Mouse (Mus musculus): Measurements from ENCODE around the gene Mmel1. TPM values are rescaled to one million over a fixed set of nuclear protein-coding genes. Genes with fewer than 3 reads are reported as not detected.

The Mmel1 gene
- polyA plus RNA-seq, 1 experiment from 2014 or later, result 0.22 TPM

DNA sequence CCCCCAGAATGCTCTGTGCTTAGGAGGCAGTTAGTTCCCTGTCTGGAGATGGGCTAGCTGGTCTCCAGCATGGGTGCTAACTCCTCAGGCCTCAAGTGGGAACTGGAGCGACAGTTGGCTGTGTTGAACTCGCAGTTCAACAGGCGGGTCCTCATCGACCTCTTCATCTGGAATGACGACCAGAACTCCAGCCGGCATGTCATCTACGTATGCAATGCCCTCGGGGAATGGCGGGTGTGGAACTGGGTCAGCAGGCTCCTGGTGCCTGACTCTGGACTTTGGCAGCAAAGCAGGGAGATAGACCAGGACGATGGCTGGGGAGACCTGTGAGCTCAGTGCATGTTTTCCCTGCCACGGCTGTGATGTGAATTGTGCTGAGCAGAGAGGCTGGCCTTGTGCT is 16.0 kb downstream of the Mmel1 start:
- ATAC-seq, result no peak
- no peak for TF ChIP-seq CTCF (IDR thresholded peaks at IDR 0.05; ENCODE audit: low read depth)
- no peak overlapping the region for H3K4me3 ChIP-seq (ENCODE audit: low read depth, low read length)
- H3K36me3 ChIP-seq (ENCODE audit: control insufficient read depth, insufficient read depth), result no peaks in the 10 kb centered on the region
- no peaks in the 10 kb centered on the region for H3K9me3 ChIP-seq (ENCODE audit: control insufficient read depth)
- H3K4me2 ChIP-seq (replicated peaks; ENCODE audit: low read depth), result no peak overlapping the region
- 61% methylated on average over 11 of the region's 11 CpGs for WGBS
- no peak overlapping the region for H3K27ac ChIP-seq (ENCODE audit: low read depth, low read length)
- H3K9ac ChIP-seq (ENCODE audit: low read depth, low read length), result no peak overlapping the region
- no peaks in the 10 kb centered on the region for H3K4me1 ChIP-seq (replicated peaks; ENCODE audit: control insufficient read depth, insufficient read depth, low read length)
- H3K27me3 ChIP-seq (replicated peaks; ENCODE audit: control insufficient read depth, insufficient read depth, low read length), result no peaks in the 10 kb centered on the region

GRCm38 (mm10) chr4:154886876-154887592 is 17.6 kb downstream of the Mmel1 start:
- no peaks in the 10 kb centered on the region for H3K27me3 ChIP-seq (replicated peaks; ENCODE audit: control insufficient read depth, insufficient read depth, low read length)
- no peaks in the 10 kb centered on the region for H3K36me3 ChIP-seq (ENCODE audit: control insufficient read depth, insufficient read depth)
- no peak overlapping the region for H3K9ac ChIP-seq (ENCODE audit: low read depth, low read length)
- no peak for TF ChIP-seq CTCF (IDR thresholded peaks at IDR 0.05; ENCODE audit: low read depth)
- no peaks in the 10 kb centered on the region for H3K9me3 ChIP-seq (ENCODE audit: control insufficient read depth)
- H3K4me1 ChIP-seq (replicated peaks; ENCODE audit: control insufficient read depth, insufficient read depth, low read length), result no peaks in the 10 kb centered on the region
- no peak overlapping the region for H3K4me3 ChIP-seq (ENCODE audit: low read depth, low read length)
- H3K4me2 ChIP-seq (replicated peaks; ENCODE audit: low read depth), result no peak overlapping the region
- H3K27ac ChIP-seq (ENCODE audit: low read depth, low read length), result no peak overlapping the region
- WGBS, result 67% methylated on average over 12 of the region's 13 CpGs
- no peak for ATAC-seq

DNA sequence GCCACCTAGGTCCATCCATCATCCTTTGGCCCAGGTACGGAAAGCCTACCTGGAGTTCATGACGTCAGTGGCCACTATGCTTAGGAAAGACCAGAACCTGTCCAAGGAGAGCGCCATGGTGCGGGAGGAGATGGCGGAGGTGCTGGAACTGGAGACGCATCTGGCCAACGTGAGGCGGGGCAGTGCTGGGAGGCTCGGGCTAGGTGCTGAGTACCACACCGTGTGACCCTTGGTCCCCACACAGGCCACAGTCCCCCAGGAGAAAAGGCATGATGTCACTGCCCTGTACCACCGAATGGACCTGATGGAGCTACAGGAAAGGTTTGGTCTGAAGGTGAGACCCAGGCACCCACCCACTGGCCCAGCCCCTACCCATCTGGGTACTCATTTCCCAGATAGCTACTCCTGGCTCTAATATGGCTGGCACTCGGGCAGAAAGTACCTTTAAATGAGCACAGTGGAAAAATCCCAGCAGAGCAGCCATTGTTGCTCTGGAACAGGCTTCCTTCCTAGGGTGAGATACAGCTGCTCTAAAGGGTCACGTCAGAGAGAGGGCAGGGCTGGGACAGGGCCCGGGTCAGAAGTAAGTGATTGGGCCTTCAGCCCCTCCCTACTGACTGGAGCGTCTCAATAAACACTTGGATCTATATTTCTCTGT is 18.3 kb downstream of the Mmel1 start:
- Histone ChIP-seq H3K4me3 (ENCODE audit: low read depth, low read length) (no peak overlapping the region), H3K4me2 (replicated peaks; ENCODE audit: low read depth) (no peak overlapping the region), H3K27me3 (replicated peaks; ENCODE audit: control insufficient read depth, insufficient read depth, low read length) (no peaks in the 10 kb centered on the region), H3K4me1 (replicated peaks; ENCODE audit: control insufficient read depth, insufficient read depth, low read length) (no peaks in the 10 kb centered on the region), H3K9ac (ENCODE audit: low read depth, low read length) (no peak overlapping the region), H3K36me3 (ENCODE audit: control insufficient read depth, insufficient read depth) (no peaks in the 10 kb centered on the region), H3K9me3 (ENCODE audit: control insufficient read depth) (no peaks in the 10 kb centered on the region), H3K27ac (ENCODE audit: low read depth, low read length) (no peak overlapping the region)
- no peak for TF ChIP-seq CTCF (IDR thresholded peaks at IDR 0.05; ENCODE audit: low read depth)
- WGBS, result 73% methylated on average over 15 of the region's 15 CpGs
- no peak for ATAC-seq

GRCm38 (mm10) chr4:154890887-154891286 is 21.5 kb downstream of the Mmel1 start:
- 71% methylated on average over 14 of the region's 14 CpGs for WGBS
- ATAC-seq, result no peak

GRCm38 (mm10) chr4:154895549-154895948 is 26.2 kb downstream of the Mmel1 start:
- no peak for TF ChIP-seq CTCF (IDR thresholded peaks at IDR 0.05; ENCODE audit: low read depth)
- H3K9ac ChIP-seq (ENCODE audit: low read depth, low read length), result no peak overlapping the region
- WGBS, result 77% methylated on average over 5 of the region's 5 CpGs
- no peaks in the 10 kb centered on the region for H3K9me3 ChIP-seq (ENCODE audit: control insufficient read depth)
- peaks cover 5% of the 10 kb centered on the region; the same call in 1 of the 2 replicates for H3K4me1 ChIP-seq (replicated peaks; ENCODE audit: control insufficient read depth, insufficient read depth, low read length)
- no peak overlapping the region; the same call in 1 of the 2 replicates for H3K27ac ChIP-seq (ENCODE audit: low read depth, low read length)
- no peak for ATAC-seq
- 0 out of 2 replicates have a peak, but pooled peaks cover 3% of the 10 kb centered on the region for H3K27me3 ChIP-seq (replicated peaks; ENCODE audit: control insufficient read depth, insufficient read depth, low read length)
- peaks cover 4% of the 10 kb centered on the region; the same call in 1 of the 2 replicates for H3K36me3 ChIP-seq (ENCODE audit: control insufficient read depth, insufficient read depth)
- H3K4me3 ChIP-seq (ENCODE audit: low read depth, low read length), result no peak overlapping the region
- H3K4me2 ChIP-seq (replicated peaks; ENCODE audit: low read depth), result no peak overlapping the region

More at GRCm38 (mm10) chr4:154890887-154891286, 21.5 kb downstream of the Mmel1 start:
- Histone ChIP-seq H3K27ac (ENCODE audit: low read depth, low read length) (no peak overlapping the region), H3K36me3 (ENCODE audit: control insufficient read depth, insufficient read depth) (no peaks in the 10 kb centered on the region), H3K4me1 (replicated peaks; ENCODE audit: control insufficient read depth, insufficient read depth, low read length) (no peaks in the 10 kb centered on the region), H3K27me3 (replicated peaks; ENCODE audit: control insufficient read depth, insufficient read depth, low read length) (0 out of 2 replicates have a peak, but pooled peaks cover 3% of the 10 kb centered on the region), H3K4me3 (ENCODE audit: low read depth, low read length) (no peak overlapping the region), H3K9me3 (ENCODE audit: control insufficient read depth) (no peaks in the 10 kb centered on the region), H3K4me2 (replicated peaks; ENCODE audit: low read depth) (no peak overlapping the region), H3K9ac (ENCODE audit: low read depth, low read length) (no peak overlapping the region)
- no peak for TF ChIP-seq CTCF (IDR thresholded peaks at IDR 0.05; ENCODE audit: low read depth)

GRCm38 (mm10) chr4:154897676-154898465 is 28.5 kb downstream of the Mmel1 start:
- Histone ChIP-seq H3K4me1 (replicated peaks; ENCODE audit: control insufficient read depth, insufficient read depth, low read length) (peaks cover 5% of the 10 kb centered on the region; the same call in 1 of the 2 replicates), H3K4me3 (ENCODE audit: low read depth, low read length) (peak overlapping the region; percentile 55), H3K36me3 (ENCODE audit: control insufficient read depth, insufficient read depth) (peaks cover 4% of the 10 kb centered on the region; the same call in 1 of the 2 replicates), H3K9ac (ENCODE audit: low read depth, low read length) (peak overlapping the region; percentile 45), H3K27me3 (replicated peaks; ENCODE audit: control insufficient read depth, insufficient read depth, low read length) (0 out of 2 replicates have a peak, but pooled peaks cover 3% of the 10 kb centered on the region), H3K9me3 (ENCODE audit: control insufficient read depth) (no peaks in the 10 kb centered on the region), H3K4me2 (replicated peaks; ENCODE audit: low read depth) (peak overlapping the region; percentile 95), H3K27ac (ENCODE audit: low read depth, low read length) (no peak overlapping the region)
- no peak for TF ChIP-seq CTCF (IDR thresholded peaks at IDR 0.05; ENCODE audit: low read depth)
- ATAC-seq, result no peak
- 49% methylated on average over 6 of the region's 6 CpGs for WGBS

All from intestine, postnatal 0 days (tissue).